9 mouse cellular contexts compared by ENCODE assay signal in genomic region chr3:123780507-123780906, GRCm38 (mm10).
DNase-seq lines count a peak whose midpoint lies in the region; ATAC-seq and TF ChIP-seq lines count a peak whose summit lies in the region.
"Had no signal": no experiment of that assay in that cellular context is flagged by ENCODE, and none has a peak within 500 bp of the region (broad histone marks: within the 10 kb centered on the region; RNA-seq: fewer than 3 reads in every experiment).

No protein-coding gene starts in this region.

- no peak for TF ChIP-seq POLR2A in cerebellum, adult 2 months (IDR thresholded peaks at IDR 0.05; ENCODE audit: borderline replicate concordance, insufficient read depth, low read length)

- no peak for DNase-seq in kidney, adult 8-10 months
- peak; percentile 14 for DNase-seq in MEL-GATA-1-ER (ENCODE audit: extremely low read depth, low read depth)
- DNase-seq in cerebellum, adult 2 months: peak in 1 of 2 experiments; percentile 21
- DNase-seq in kidney, postnatal 36 days: peak; percentile 2 to 41
- DNase-seq: liver, embryonic 13.5 days; right cerebral cortex, postnatal 14 days had no signal

- H3K4me3 ChIP-seq in kidney, embryonic 15.5 days (replicated peaks): no peak overlapping the region
- H3K4me3 ChIP-seq in cerebellum, adult 2 months (replicated peaks; ENCODE audit: insufficient read depth, low read depth, low read length): no peak overlapping the region
- H3K4me3 ChIP-seq: liver, embryonic 13.5 days had no signal

- no peak overlapping the region for H3K27ac ChIP-seq in kidney, embryonic 15.5 days
- H3K27ac ChIP-seq in cerebellum, adult 2 months (ENCODE audit: insufficient read depth, low read length): no peak overlapping the region
- H3K27ac ChIP-seq: liver, embryonic 13.5 days had no signal

- no peak overlapping the region for H3K9ac ChIP-seq in kidney, embryonic 15.5 days
- H3K9ac ChIP-seq: liver, embryonic 13.5 days had no signal

- H3K4me1 ChIP-seq in kidney, embryonic 15.5 days: no peaks in the 10 kb centered on the region
- H3K4me1 ChIP-seq in cerebellum, adult 2 months (ENCODE audit: control insufficient read depth, insufficient read depth, low read length): no peaks in the 10 kb centered on the region
- H3K4me1 ChIP-seq: liver, embryonic 13.5 days had no signal

- H3K4me2 ChIP-seq in kidney, embryonic 15.5 days: no peak overlapping the region
- H3K4me2 ChIP-seq: liver, embryonic 13.5 days had no signal

- TF ChIP-seq CTCF in cerebellum, adult 2 months (IDR thresholded peaks at IDR 0.05; ENCODE audit: borderline replicate concordance, insufficient read depth, low read depth, low read length): peak; percentile 38; the same call in 1 of the 2 replicates

- no peaks in the 10 kb centered on the region for H3K36me3 ChIP-seq in kidney, embryonic 15.5 days
- H3K36me3 ChIP-seq: liver, embryonic 13.5 days had no signal

- peak; percentile 73; the same call in 1 of the 2 replicates for ATAC-seq in kidney, embryonic 15.5 days (replicated peaks; ENCODE audit: low FRiP score)
- ATAC-seq in granulocyte monocyte progenitor cell, adult 5-6 weeks (replicated peaks; ENCODE audit: poor library complexity, severe bottlenecking): no peak
- ATAC-seq in monocyte, adult 5-6 weeks (replicated peaks; ENCODE audit: insufficient number of reproducible peaks, low FRiP score, low TSS enrichment, poor library complexity, severe bottlenecking): no peak

- no peaks in the 10 kb centered on the region for H3K27me3 ChIP-seq in kidney, embryonic 15.5 days
- H3K27me3 ChIP-seq in cerebellum, adult 2 months (ENCODE audit: control insufficient read depth, insufficient read depth, low read length): no peaks in the 10 kb centered on the region
- H3K27me3 ChIP-seq: liver, embryonic 13.5 days had no signal

- H3K9me3 ChIP-seq in kidney, embryonic 15.5 days (replicated peaks): no peaks in the 10 kb centered on the region
- H3K9me3 ChIP-seq: liver, embryonic 13.5 days had no signal

Comparison
In these comparisons a context has a peak if more than half of its experiments do, and no peak if none do; other contexts are left out.
1. DNase-seq: peak in MEL-GATA-1-ER (single experiment) and kidney, postnatal 36 days (2 of 2); none in kidney, adult 8-10 months (0 of 2).